Mouse (Mus musculus) macrophage (primary cell): ENCODE results near the gene Syt5. TPM values are rescaled to one million over a fixed set of nuclear protein-coding genes. Genes with fewer than 3 reads are reported as not detected.
A peak's percentile ranks its signal among the peaks of the same experiment; 100 is the strongest.

Source experiments
- H3K27ac ChIP-seq: fragments of 350-480 bp; formaldehyde crosslinking; 2 replicates; pipeline ENCODE4 v1.9.0; 2021
- H3K36me3 ChIP-seq: fragments of 350-480 bp; formaldehyde crosslinking; 2 replicates; pipeline ENCODE4 v1.9.0; 2021; ENCODE audit errors: inconsistent target
- H3K4me3 ChIP-seq: fragments of 350-480 bp; formaldehyde crosslinking; 2 replicates; pipeline ENCODE4 v1.9.0; 2021; ENCODE audit errors: inconsistent target
- H3K79me2 ChIP-seq: fragments of 350-480 bp; formaldehyde crosslinking; 2 replicates; pipeline ENCODE4 v1.9.0; 2021; ENCODE audit errors: inconsistent target
- WGBS: methylation state at CpG from one replicate; pipeline ENCODE4 v1.1.7; 2026; ENCODE audit warnings: inconsistent platforms; ENCODE audit not compliant: missing documents; 5-methylcytosine and 5-hydroxymethylcytosine counted together
- polyA plus RNA-seq: library from polyadenylated mRNA; stranded (reverse); fragments of 250-400 nt; gene quantifications from 3 replicates; pipeline ENCODE4 v1.2.4, GENCODE M21; 2018; ENCODE audit warnings: inconsistent platforms

The Syt5 gene
- polyA plus RNA-seq, 1 experiment from 2014 or later = not detected

DNA sequence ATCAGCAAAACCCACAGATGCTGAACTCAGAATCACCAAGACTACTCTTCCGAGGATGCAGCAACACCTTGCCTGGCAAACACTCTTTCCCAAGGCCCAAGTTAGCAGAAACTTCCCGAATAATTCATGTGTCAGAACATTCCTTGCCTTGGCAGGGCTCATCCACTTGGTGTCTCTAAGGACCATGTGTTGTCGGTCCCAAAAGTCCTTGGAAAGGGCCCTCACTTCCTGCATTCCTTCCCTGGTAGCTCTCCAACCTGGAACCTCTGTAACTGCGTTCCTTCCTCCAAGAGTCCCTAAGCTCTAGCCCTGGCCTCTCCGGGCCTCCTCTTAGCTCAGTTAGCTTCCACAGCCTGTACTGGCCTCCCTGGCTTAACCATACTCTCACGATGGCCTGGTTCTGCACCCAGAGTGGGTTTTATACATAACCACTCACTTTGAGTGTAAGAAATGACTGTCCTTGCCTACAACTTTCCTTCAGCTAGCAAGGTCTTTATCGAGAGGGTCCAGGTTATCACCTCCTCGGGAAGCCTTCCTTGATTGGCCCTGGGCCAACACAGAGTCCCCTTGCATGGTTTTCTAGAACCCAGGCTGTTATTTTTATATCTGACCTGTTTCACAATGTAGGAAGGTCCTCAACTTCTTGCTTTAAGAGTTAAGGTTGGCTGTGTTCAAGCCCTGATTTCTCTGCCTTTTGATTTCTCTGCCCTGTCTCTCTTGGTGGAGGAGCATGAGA lies 35.7 kb downstream of the Syt5 start:
- WGBS = 88% methylated on average over 8 of the region's 8 CpGs
- H3K79me2 ChIP-seq = no peaks in the 10 kb centered on the region
- no peak overlapping the region for H3K4me3 ChIP-seq
- H3K36me3 ChIP-seq = no peaks in the 10 kb centered on the region
- H3K27ac ChIP-seq = no peak overlapping the region

DNA sequence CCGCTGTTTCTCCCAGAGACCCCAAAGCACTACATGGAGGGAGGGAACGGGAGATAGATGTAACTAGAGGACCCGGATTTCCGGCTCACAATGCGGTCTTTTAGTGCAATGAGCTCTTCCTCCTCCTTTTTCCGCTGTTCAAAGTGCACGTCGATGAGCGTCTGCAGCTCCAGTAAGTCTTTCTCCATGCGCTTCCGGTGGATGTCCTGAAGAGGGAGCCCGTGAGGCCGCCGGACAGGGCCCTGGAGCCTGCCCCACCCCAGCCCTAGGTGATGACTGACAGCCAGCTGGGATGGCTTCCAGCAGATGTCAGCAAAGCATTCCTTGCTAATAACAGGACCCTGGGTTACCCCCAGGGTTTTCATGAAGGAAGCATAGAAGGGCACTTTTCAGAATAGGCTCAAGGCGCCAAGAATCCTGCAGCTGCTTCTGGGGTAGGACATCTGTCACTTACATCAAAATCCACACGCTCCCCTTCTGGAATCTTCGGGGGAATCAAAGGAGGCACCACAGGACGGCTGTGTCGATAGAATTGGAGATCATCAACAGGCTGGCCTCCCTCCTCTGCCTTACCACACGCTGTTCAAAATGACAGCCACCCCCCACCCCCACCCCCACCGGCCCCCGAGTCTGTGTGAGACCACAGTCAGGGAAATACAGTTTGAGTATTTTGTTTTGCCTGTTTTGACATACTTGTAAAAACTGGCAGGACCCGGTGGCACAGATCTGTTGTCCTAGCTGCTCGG lies 37.3 kb downstream of the Syt5 start:
- H3K79me2 ChIP-seq = no peaks in the 10 kb centered on the region
- H3K36me3 ChIP-seq = no peaks in the 10 kb centered on the region
- WGBS = 33% methylated on average over 24 of the region's 24 CpGs
- H3K4me3 ChIP-seq = no peak overlapping the region
- H3K27ac ChIP-seq = 0 out of 2 replicates have a peak overlapping the region, but pooled peaks have one; percentile 8

DNA sequence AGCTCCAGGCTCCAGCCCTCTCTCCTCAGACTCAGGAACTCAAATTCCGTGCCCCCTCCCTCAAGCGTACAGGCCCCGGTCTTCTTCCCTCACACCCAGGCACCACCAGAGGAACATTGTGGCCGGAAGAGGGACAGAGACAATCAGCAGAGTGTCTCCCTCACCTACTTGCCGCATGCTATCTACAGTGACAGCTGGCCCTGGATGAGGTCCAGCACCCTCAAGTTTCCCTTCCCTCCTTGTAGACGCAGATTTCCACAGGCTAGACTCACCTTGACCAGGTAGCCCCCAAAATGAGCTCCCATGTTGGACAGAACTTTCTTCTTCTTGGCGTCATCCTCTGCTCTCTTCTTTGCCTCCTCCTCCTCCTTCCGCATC lies 38.6 kb downstream of the Syt5 start:
- H3K27ac ChIP-seq = no peak overlapping the region
- H3K79me2 ChIP-seq = no peaks in the 10 kb centered on the region
- H3K36me3 ChIP-seq = no peaks in the 10 kb centered on the region
- WGBS = 74% methylated on average over 6 of the region's 8 CpGs
- no peak overlapping the region for H3K4me3 ChIP-seq

DNA sequence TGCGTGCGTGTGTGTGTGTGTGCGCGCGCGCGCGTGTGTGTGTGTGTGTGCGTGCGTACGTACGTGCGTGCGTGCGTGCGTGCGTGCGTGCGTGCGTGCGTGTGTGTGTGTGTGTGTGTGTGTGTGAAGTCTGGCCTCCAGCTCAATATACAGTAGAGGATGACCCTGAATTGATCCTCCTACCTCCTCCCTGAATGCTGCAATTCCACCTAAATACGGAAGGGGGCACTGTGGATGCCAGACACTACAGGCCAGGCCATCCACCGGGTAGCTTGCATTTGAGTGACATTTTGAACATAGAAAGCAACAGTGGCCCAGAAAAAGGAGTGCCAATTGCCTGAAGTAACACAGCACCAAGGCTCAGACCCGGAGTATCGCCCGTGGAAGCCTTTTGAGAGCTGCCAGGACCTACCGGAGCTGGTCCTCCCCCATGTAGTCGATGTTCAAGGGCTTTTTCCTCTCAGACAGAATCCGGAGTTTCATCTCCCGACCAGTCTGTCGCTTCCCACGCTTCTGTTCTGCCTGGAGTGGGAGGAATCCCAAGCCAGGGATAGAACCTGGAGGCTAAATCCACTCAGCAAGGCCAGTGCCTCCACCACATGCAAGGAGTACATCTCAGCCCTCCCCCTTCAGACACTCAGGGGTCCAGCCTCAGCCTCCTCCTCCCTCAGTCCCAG lies 39.1 kb downstream of the Syt5 start:
- no peak overlapping the region for H3K27ac ChIP-seq
- no peaks in the 10 kb centered on the region for H3K36me3 ChIP-seq
- H3K79me2 ChIP-seq = no peaks in the 10 kb centered on the region
- WGBS = 92% methylated on average over 12 of the region's 32 CpGs
- H3K4me3 ChIP-seq = no peak overlapping the region

DNA sequence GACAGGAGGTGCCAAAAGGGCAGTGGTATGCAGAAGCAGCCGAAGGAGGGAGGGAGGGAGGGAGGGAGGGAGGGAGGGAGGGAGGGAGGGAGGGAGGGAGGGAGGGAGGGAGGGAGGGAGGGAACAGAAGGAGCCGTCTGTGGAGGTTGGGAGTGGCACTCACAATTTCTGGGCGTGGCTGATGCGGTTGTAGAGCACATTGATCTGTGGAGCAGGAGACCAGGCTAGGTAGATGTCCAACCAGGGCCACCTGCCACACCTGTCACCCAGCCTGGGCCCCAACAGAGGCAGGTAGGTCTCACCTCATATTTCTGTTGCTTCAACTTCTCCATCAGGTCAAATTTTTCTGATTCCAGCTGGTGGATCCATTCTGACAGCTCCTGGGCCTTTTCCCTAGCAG lies 40.1 kb downstream of the Syt5 start:
- H3K27ac ChIP-seq = no peak overlapping the region
- no peaks in the 10 kb centered on the region for H3K36me3 ChIP-seq
- 93% methylated on average over 3 of the region's 4 CpGs for WGBS
- no peak overlapping the region for H3K4me3 ChIP-seq
- H3K79me2 ChIP-seq = no peaks in the 10 kb centered on the region

DNA sequence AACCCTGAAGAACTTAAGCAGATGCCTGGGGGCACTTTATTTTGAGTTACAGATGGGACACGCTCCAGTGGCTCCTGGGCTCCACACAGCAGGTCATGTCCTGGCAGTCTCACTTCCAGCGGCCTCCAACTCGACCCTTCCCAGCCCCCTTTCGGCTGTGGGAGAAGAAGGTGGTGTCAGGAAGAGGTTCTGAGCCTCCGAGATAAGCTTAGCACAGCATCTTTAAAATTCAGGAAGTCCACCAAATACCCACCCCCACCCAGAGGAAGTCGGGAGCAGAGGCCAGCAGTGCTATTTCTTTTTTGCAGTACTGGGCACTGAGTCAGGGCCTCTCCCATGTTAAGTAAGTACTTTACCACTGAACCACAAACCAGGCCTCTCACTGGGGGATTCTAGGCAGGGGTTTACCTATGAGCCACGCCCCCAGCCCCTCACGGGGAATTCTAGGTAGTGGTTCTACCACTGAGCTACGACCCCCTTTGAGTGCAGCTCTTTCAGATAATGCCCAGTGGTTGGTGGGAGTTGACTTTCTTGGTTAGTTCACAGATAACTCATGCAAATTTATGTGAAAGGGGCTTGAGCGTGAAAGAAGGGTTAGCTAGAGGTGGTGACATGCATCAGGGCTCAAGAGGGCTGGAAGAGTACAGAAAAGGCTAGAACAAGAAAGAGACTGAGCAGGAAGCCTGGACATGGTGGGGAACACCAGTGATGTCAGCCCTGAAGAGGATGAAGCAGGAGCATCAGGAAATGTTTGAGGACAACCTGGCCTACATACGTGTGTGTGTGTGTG lies 42.5 kb downstream of the Syt5 start:
- Histone ChIP-seq H3K4me3 (no peak overlapping the region), H3K79me2 (peaks cover 12% of the 10 kb centered on the region), H3K36me3 (no peaks in the 10 kb centered on the region), H3K27ac (peak overlapping the region; percentile 96)
- 17% methylated on average over 11 of the region's 11 CpGs for WGBS

DNA sequence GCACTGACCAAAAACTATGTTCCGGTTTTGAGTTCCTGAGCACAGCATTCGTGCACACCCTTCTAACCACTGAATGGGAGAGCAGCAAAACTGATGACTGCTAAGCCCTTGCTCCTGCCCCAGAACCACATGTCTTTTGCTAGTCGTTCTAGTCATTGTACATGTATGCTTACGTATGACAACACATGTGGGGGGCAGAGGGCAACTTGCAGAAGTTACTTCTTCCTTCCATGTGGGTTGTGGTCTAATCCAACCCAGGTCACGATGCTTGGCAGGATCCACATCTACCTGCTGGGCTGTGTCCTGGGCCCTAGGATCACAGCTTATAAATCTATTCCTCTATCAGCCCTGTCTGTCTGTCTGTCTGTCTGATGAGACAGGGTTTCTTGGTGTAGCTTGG lies 43.5 kb downstream of the Syt5 start:
- 44% methylated on average over 5 of the region's 5 CpGs for WGBS
- Histone ChIP-seq H3K36me3 (no peaks in the 10 kb centered on the region), H3K4me3 (no peak overlapping the region), H3K27ac (peak overlapping the region; percentile 96), H3K79me2 (peaks cover 22% of the 10 kb centered on the region)

DNA sequence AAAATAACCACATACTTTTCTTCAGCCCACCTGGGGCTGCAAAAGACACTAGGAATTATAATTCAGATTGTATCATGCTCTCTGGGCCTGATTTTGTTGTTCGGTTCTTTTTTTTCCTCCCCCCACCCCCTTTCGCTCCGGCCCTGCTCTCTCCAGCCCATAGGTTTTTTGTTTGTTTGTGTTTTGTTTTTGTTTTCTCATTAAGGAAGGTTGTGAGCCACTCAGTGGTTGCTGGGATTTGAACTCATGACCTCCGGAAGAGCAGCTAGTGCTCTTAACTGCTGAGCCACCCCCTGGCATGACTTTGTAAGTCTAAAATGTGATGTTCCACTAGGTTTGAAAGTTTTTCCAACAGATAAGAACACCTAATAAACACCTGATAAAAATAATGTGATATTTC lies 44.2 kb downstream of the Syt5 start:
- H3K4me3 ChIP-seq = no peak overlapping the region
- peak overlapping the region; percentile 96 for H3K27ac ChIP-seq
- H3K36me3 ChIP-seq = no peaks in the 10 kb centered on the region
- H3K79me2 ChIP-seq = peaks cover 30% of the 10 kb centered on the region
- WGBS = 85% methylated on average over 4 of the region's 4 CpGs

DNA sequence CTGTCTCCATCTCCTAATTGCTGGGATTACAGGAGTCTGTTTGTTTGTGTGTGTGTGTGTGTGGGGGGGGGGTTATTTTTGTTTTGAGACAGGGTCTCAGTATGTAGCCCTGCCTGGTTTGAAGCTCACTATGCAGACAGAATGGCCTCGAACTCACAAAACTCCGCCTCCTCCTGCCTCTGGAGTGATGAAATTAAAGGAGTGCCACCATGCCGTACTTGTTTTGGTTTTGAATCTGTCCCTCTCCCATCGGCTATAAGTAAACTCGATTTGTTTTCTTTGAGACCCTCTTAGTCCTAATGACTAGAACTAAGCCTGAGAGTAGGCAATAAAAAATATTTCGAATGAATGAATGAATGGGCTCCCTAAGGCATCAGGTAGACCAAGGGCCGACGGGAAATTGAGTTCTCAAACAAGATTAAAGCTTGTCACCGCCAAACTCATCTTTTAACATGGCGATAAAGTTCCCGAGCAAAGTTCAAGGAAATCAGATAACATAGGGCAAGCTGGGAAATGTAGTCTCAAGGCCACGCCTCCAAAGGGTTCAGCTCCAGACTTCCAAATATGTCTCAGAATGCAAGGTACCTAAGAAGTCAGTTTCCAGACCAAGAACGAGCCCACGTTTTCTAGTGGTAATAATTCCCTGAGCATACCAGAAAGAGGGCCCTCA lies 44.8 kb downstream of the Syt5 start:
- Histone ChIP-seq H3K79me2 (peaks cover 35% of the 10 kb centered on the region), H3K4me3 (peak overlapping the region; percentile 54), H3K36me3 (no peaks in the 10 kb centered on the region; the same call in 1 of the 2 replicates), H3K27ac (peak overlapping the region; percentile 96)
- WGBS = 39% methylated on average over 13 of the region's 14 CpGs

DNA sequence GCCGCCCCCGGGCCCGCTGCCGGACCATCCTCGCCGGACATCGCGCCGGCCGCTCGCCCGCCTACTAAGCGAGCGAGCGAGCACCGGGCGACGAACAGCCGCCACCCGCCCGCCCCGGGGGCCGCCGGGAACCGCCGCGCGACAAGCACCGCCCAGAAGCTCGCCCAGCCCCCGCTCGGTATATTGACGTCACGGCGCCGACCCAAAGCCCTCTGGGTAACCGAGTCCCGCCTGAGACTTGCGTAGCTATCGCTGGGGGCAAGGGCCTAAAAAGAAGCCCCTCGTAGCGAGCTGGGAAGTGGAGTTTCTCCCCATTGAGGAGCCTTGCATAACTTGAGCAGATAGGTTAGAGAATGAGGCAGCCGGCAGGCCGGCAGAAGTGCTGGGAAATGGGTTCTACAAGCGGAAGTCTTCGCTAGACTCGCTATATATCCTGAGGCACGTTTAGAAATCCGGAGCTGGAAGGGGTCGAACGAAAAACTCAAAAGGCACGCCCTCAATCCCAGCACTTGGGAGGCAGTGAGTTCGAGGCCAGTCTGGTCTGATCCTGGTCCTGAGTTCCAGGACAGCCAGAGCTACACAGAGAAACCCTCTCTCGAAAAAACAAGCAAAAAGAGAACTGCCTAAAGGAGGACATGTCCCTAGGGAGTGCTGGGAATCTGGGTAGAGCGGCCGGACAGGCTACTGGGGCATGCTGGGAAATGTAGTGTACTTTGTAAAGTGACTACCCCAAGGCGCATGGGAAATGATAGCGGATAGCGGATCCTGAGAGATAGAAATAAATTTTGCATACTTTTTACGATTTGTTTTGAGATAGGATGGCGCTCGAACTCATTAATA lies 45.6 kb downstream of the Syt5 start, which contains the start of gene Ppp1r12c:
Ppp1r12c (minus strand) TSS at position 123 of the 840 bp plus-strand sequence.
- Histone ChIP-seq H3K4me3 (peak within 1 kb of the TSS; percentile 64), H3K79me2 (peaks cover 43% of the 10 kb centered on the region), H3K27ac (peak within 1 kb of the TSS; percentile 96), H3K36me3 (peaks cover 6% of the 10 kb centered on the region; the same call in 1 of the 2 replicates)
- WGBS = 4% methylated on average over 54 of the region's 62 CpGs

DNA sequence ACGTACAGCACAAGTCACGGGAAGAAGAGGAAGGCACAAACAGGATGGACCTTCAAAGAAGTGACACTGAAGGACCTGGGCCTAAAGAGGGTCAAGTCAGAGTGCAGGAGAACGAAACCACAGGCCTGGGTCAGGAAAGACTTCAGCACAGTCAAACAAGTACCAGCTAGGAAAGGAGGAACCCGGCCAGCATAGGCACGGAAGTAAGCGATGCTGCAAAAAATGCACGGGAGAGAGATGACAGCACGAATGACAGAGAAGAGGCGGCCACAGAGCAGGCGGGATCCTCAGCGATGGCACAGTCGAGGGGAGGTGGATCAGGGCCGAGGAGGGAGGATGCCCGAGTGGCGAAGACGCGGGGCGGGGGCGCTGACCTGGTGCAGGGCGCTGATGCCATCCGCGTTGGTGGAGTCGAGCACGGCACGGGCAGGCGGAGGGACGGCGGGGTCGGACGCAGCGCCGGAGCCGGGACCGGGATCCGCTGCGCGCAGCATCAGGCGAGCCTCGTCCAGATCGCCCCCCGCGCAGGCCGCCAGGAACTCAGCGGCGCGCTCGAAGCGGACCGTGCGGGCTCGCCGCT lies 46.4 kb downstream of the Syt5 start:
- under 1% methylated on average over 52 of the region's 52 CpGs for WGBS
- H3K27ac ChIP-seq = peak overlapping the region; percentile 75
- H3K79me2 ChIP-seq = peaks cover 51% of the 10 kb centered on the region
- peak overlapping the region; percentile 64 for H3K4me3 ChIP-seq
- H3K36me3 ChIP-seq = peaks cover 14% of the 10 kb centered on the region; the same call in 1 of the 2 replicates

DNA sequence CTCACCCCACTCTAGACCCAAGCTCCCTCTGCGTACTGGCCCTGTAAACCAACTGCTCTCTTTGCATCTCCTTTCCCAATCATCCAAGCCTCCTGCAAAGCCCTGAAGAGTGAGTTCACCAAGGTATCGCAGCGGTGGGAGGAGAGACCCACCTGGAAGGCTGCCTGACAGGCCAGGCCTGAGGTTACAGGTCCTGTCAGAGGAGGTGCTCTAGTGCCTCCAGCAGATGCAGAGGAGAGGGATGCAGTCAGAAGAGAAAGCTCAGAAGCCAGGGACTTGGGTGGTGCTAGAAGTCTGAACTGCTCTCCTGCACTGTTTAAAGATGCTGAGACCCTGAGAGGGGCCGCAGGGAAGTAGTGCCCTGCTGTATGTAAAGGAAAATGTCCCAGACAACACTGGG lies 48.3 kb downstream of the Syt5 start:
- H3K36me3 ChIP-seq = peaks cover 21% of the 10 kb centered on the region; the same call in 1 of the 2 replicates
- 95% methylated on average over 4 of the region's 4 CpGs for WGBS

DNA sequence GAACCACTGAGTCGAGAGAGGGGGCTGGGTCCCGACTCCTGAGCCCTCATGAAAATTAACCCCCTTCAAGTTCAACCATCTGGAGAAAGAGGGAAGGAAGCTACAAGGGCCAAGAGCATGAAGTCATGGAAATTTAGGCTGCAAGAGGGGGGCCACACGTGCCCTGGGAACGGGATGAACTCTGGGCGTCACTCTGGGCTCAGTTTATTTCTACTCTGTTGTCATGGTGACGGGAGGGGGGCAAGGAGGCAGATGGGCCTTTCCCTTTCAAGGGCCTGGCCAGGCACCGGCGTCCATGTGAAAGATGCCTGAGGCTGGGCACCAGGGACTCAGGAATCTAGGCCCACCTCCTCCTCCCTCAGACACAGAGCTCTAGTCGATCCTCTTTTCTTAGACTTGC lies 49.1 kb downstream of the Syt5 start:
- Histone ChIP-seq H3K4me3 (no peak overlapping the region), H3K36me3 (peaks cover 21% of the 10 kb centered on the region; the same call in 1 of the 2 replicates)
- WGBS = 44% methylated on average over 9 of the region's 9 CpGs

More for the DNA sequence above, 48.3 kb downstream of the Syt5 start:
- H3K4me3 ChIP-seq = no peak overlapping the region
- H3K27ac ChIP-seq = peak overlapping the region; percentile 4; the same call in 1 of the 2 replicates
- peaks cover 66% of the 10 kb centered on the region for H3K79me2 ChIP-seq

More for the DNA sequence above, 49.1 kb downstream of the Syt5 start:
- peaks cover 72% of the 10 kb centered on the region for H3K79me2 ChIP-seq
- H3K27ac ChIP-seq = peak overlapping the region; percentile 12; the same call in 1 of the 2 replicates
